ENCODE assay signal across 1 mouse cellular context in the genomic region with DNA sequence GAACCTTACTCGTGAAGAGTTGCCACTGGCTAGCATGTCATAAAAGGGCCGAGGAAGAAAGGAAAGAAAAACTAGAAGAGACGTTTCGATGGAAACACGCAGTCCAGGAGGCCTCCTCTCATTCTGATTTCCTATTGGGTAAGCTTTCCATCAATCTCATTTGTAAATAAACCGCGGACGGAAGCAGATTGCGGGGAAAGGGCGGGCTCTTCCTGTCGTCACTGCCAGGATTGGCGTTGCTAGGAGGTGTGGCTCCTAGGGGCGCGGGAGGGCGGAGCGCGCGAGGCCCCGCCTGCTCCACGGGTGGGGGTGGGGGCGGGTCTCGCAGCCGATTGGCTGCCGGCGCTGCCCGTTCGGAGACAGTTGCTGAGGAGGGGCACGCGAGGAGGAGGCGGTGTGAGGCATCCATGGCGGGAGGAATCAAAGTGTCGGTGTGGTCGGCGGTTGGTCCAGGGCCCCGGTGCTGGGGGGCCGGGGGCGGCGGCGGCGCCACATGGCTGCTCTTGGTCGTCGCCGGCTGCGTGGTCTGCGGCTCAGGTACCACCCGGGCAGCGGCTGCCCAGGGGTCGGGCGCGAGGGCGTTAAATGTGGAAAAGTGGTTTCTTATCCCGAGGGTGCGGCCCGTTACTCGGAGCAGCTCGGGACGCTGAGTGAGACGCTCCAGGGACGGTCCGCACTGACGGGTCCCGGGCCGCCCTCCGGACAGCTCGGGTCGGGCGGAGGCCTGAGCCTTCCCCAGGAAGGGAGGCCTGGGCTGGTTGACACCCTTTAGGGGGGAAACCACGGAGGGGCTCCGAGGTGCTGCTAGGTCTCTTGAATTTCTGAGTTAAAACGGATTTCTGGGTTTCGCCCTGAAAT.
TF ChIP-seq lines count a peak whose summit lies in the region.

No protein-coding gene starts in this region.

TF ChIP-seq in ES-E14, 5 proteins besides CTCF, POLR2A, EP300 and RAD21:
- TF ChIP-seq CHD2 (IDR thresholded peaks at IDR 0.05; ENCODE audit: low read depth, low read length) = peak; percentile 79
- no peak for TF ChIP-seq ZC3H11A (IDR thresholded peaks at IDR 0.05; ENCODE audit: borderline replicate concordance, low read depth, low read length)
